Mouse (Mus musculus): ENCODE results near the gene Fam222b.

Fam222b gene

DNA sequence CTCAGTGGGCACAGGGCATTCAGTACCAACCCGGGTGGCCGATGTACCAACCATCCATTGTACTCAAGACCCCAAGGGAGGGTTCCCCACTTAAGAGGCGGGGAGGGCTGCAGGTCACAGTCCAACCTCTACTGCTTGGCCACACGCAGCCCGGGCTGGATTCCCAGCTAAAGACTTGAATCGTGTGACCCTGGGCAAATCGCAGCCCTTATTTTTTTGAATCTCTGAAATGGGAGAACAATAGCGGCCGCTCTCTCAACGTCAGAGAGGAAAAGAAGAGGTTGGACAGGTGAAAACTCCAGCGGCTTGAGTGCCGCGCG lies 70.1 kb downstream of the Fam222b start:
- DNase-seq (ENCODE audit: low spot score in 2 of 2) = no peak

DNA sequence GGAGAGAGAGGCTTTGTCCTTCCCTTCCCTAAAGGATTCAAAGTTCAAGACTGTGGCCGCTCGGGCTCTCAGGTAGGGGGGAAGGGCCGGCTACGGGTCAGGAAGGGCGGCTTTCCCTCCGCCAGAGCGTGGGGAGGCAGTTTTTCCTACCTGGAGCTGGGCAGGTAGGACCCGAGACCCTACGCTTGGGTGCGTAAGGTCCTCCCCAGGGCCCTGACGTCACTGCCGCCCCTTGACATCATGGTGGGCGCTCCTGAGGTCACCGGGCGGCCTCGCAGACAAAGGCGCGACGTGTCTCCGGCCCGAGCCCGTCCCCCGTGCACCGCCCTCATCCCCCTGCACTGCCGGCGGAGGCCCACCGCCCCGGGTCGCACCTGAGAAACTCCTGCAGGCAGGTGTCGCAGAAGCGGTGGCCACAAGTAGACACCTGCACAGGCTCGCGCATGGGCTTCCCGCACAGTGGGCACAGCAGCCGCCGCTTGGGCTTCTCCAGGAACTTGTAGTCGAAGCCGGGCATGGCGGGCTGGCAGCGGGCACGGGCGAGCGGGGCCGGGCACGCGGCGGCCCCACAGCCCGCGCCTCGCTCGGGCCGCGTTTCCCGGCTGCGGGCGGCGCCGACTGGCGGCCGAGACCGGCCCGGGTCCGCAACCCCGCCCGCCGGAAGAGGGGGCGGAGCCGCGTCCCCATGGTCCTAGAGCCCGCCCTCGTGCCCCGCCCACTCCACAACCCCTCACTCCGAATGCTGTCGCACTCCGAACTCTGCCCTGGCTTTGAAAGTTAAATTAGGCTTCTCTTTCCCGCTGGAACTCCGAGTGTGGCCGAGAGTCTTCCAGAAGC lies 70.7 kb downstream of the Fam222b start, which contains the start of gene Traf4:
Gene Traf4, minus strand, starts transcription at position 666 of the 837 bp plus-strand sequence.
- DNase-seq (ENCODE audit: low spot score in 2 of 2) = peak; percentile 76 to 80

GRCm38 (mm10) chr11:78165761-78166109 lies 71.3 kb downstream of the Fam222b start:
- peak in 1 of 2 experiments; percentile 67 for DNase-seq (ENCODE audit: low spot score in 2 of 2)

DNA sequence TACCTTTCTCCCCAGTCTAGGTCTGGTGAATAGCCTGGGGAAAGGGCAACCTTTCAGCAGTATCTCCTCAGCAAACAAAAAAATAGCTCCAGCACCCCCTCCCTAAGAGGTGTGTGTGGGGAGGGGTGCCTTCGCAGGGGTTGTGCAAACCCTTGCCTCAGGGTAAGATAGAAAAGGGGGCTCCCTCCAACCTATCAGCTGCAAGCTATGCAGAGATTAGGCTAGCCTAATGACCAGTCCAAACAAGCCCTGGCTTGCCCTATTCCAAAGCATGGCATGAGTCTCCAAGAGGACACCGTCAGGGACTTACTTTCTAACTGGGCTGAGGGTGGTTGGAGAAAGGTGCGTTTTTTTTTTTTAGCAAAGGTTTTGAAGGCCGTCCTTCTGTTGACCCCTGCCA lies 71.7 kb downstream of the Fam222b start:
- DNase-seq (ENCODE audit: low spot score in 2 of 2) = no peak

GRCm38 (mm10) chr11:78166640-78167039 lies 72.2 kb downstream of the Fam222b start:
- DNase-seq (ENCODE audit: low spot score in 2 of 2) = no peak

DNA sequence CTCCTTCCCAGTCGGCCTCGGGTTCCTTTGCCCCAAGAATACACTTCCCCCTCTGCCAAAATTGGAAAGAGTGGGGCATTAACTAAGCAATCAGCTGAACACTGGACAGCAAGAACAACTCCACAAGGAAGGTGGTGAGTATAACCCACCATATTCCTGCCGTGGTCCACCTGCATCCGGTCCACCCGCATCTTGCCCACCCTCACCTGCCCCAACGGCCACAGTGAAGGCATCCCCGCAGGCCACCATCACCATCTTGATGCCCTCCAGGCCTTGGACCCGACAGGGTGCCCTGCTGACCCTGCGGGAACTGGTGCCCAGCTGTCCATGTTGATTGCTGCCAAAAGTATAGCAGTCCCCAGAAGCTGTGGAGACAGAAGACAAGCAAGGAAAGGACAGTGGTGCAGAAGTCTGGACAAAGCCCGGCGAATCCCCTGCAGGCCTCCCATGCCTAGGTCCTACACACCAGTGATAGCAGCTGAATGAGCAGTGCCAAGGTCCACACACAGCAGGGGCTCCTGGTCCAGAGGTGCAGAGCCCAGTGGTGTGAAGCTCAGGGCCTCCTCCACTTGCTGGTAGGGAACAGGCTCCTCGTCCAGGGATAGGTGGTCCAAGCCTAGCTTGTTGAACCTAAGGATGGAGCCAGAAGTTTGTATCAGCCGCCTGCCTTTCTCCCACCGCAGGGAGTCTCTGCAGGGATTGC lies 72.9 kb downstream of the Fam222b start:
- DNase-seq (ENCODE audit: low spot score in 2 of 2) = no peak

GRCm38 (mm10) chr11:78168541-78169468 lies 74.3 kb downstream of the Fam222b start:
- no peak for DNase-seq (ENCODE audit: low spot score in 2 of 2)

DNA sequence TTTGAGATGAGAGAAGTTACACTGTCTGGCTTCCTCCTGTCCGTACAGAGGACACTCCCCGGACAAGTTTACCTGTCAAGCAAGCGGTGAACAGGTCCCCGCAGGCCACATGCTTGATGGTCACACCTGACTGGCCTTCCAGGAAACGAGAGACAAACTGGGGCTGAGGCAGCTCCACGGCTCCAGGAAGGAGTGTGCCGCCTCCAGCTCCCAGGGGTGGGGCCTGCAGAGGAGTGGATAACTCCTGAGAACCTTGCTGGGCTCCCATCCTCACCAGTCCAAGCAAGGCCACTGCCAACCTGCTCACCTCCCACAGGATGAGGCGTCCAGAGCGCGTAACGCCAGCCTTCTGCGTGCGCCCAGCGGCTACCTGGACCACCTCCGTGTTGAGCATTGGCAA lies 75.8 kb downstream of the Fam222b start:
- DNase-seq (ENCODE audit: low spot score in 2 of 2) = peak in 1 of 2 experiments; percentile 48

GRCm38 (mm10) chr11:78171328-78171727 lies 76.9 kb downstream of the Fam222b start:
- no peak for DNase-seq (ENCODE audit: low spot score in 2 of 2)

DNA sequence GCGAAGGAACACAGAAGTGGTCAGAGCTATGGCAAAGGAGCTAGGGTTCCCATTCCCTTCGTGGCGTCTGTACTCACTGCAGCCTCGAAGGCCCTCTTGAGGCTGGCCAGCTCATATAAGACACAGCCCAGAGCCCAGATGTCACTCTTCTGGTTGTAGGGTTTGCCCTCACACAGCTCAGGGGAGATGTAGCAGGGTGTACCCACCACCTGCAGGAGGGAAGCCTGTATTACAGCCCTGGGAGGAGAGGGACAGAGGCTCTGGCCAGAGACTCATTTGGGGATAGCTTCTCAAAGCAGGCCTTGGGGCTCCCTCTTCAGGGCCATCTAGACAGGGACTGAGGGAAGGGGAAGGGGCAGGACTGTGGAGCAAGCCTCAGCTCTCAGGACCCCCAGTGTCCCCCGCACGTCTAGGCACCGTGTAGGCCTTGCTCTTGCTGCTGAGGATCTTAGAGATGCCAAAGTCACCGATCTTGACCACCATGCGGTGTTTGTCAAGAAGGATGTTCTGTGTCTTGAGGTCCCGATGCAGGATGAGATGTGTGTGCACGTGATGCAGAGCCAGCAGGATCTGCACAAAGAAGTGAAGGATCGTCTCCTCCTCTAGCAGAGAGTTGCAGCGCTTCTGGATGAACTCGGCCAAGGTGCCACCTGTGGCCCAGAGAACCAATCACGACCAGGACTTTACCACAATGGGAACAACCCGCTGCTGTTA lies 77.7 kb downstream of the Fam222b start:
- DNase-seq (ENCODE audit: low spot score in 2 of 2) = no peak

GRCm38 (mm10) chr11:78172748-78173383 lies 78.4 kb downstream of the Fam222b start:
- DNase-seq (ENCODE audit: low spot score in 2 of 2) = no peak

DNA sequence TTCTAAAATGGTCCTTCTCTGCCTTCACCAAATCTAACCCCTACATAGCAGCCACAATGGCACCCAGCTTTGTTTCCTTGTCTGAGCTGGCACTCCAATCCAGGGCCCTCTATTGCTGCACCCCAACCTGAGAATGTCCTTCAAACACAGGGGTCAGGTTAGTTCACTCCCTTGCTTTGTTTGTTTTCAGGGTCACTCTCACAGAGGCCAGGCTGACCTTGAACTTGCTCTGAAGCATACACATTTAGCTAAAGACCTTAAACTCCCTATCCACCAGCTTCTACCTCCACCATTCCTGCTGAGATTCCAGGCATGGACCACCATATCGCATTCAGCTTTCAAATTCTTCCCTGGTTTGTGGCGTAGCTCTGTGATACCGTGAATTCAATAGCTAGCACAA lies 80.0 kb downstream of the Fam222b start:
- no peak for DNase-seq (ENCODE audit: low spot score in 2 of 2)

- DNase-seq (ENCODE audit: low spot score in 2 of 2) = no peak
Measured at GRCm38 (mm10) chr11:78175771-78176401, 81.4 kb downstream of the Fam222b start.

DNA sequence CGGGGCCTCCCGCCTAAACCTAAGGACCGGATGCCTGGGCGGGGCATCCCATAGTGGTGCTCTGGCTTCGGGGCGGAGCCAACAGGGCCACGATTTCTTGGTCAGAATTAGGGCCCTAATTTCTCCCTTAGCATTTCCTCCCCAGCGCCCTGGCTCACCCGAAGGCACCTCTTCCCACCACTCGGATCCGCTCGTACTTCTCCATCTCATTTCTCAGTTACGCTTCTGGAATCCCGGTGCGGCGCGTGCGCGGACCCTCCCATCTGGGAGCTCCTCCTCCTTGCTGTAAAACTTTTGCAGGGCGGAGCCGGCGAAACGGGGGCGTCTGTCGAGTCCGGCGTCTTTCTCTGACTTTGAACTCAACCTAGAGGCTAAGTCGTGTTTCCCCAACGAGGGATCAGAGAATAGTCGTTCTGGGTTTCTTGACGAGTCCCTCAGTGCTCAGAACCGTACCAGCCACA lies 82.0 kb downstream of the Fam222b start, which contains the start of the genes Nek8 and Tlcd1:
Gene Nek8, minus strand, starts transcription at position 274 of the 461 bp plus-strand sequence.
Gene Tlcd1, plus strand, starts transcription at position 310 of the 461 bp plus-strand sequence.
- peak; percentile 89 to 91 for DNase-seq (ENCODE audit: low spot score in 2 of 2)

DNA sequence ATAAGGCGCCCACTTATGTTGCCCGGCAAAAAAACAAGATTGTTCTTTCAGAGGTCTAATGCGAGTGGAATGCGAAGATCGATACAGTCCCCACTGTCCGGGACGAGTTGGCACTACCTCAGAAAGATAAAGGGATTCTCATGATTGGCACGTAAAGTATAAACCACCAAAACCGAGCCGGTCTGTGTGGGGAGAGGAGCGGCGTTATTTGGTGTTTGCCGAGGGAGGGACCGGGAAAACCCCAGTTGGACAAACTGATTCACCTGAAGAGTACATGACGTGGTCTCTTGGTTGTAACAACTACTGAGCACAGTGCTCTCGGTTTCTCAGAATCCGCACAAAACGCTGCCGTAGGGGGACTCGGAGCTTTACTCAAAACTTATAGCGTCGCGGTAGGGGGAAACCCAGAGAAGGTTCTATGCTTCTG lies 82.5 kb downstream of the Fam222b start:
- no peak for DNase-seq (ENCODE audit: low spot score in 2 of 2)

GRCm38 (mm10) chr11:78177437-78177836 lies 83.0 kb downstream of the Fam222b start:
- DNase-seq (ENCODE audit: low spot score in 2 of 2) = peak; percentile 37 to 57

DNA sequence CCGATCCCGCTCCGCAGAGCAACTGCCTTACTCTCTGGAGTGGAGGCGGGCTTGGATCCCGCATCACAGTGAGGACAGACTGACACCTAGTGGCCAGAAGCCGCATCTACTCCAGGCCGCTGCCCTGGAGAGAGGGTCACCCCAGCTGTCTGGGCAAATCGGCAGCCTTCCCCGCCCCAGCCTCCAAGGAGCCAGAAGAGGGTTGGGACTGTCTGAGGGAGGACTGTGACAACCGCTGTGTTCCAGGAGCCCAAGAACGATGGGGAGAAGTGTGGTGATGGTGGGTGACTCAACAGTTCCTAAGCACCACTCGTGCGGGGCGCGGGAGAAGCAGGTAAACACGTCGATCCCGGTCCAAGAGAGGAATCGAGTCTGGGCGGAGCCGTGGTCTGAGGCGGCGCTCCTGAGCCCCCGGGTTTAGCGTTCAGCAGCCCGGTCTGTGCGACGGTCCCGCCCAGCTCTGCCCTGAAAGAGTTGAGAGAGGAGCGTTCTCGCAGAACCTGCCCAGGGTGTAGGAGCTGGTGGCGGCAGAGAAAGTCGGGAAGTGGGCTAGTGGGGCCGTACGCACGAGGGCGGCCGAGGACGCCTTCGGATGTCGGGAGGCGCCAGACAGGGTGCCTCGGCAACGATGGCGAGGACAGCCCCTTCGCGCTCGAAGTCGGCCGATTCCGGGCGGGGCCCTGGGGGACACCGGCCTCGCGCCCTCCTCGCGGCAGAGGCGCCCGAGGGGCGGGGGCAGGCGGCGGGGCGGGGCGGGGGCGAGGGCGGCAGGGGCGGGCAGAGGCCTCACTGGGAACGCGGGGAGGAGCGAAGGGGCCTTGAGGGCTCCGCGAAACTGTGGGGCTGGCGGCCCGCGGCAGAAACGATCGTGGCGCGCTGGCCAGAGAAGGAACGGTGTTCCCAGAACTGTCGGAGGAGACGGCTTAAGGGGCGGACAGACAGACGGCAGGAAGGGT lies 83.7 kb downstream of the Fam222b start:
- DNase-seq (ENCODE audit: low spot score in 2 of 2) = peak; percentile 93 to 96

DNA sequence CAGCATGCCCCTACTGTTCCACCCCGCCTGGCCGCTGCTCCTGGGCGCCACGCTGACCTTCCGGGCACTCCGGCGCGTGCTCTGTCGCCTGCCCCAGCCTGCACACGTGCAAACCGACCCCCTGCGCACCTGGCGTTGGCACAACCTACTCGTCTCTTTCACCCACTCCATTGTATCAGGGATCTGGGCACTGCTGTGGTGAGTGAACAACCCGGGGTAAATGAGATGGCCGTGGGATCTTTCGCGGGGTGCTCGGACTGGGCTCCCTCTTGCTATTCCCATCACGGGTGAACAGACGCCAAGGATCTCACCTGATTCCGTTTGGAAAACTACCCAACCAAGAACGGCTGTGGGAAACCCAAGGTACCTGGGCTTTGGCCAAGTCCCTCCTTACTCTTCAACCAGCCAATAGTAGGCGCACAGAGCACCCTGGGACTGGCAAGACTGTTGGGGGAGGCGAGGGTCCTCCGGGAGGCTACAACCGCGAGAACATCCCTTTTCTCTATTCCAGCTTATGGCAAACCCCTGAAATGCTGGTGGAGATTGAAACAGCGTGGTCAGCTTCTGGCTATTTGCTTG lies 84.5 kb downstream of the Fam222b start:
- peak; percentile 49 to 51 for DNase-seq (ENCODE audit: low spot score in 2 of 2)
